Mouse (Mus musculus) E14TG2a.4 (cell line): ENCODE results near the gene Krt17.

Experiments
- CTCF ChIP-seq: conservative IDR thresholded peaks from 2 replicates; pipeline ENCODE4 v1.5.1; 2014; ENCODE audit warnings: low read length
- POU5F1 ChIP-seq: IDR thresholded peaks from 2 replicates; pipeline ENCODE4 v1.6.1; 2014; ENCODE audit warnings: low read length, borderline replicate concordance

DNA sequence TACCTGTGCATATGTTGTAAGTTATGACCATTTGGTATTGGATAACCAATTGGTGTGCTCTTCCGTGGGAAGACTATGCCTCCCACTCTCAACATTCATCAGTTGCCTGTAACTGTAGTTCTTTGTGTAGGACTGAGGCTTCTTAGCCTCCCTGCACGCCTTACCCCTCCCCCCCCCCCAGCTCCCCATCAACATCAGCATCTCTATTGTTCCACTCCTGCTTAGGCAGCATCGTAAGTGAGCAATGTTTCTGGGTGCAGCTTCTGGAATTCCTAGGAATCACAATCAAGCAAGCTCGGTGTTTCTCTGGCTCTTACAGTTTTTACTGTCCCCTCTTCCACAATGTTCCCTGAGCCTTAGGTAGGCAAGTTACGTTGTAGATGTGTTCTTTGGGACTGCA is 14.6 kb upstream of the Krt17 start:
- TF ChIP-seq CTCF, result no peak
- no peak for TF ChIP-seq POU5F1
